Mouse (Mus musculus): ENCODE results near the gene Olfr978.
"Not testable (repeated sequence)": the region's sequence is repeated elsewhere in the genome, so short reads cannot be mapped to it uniquely, and the experiment has no call there.

The Olfr978 gene

DNA sequence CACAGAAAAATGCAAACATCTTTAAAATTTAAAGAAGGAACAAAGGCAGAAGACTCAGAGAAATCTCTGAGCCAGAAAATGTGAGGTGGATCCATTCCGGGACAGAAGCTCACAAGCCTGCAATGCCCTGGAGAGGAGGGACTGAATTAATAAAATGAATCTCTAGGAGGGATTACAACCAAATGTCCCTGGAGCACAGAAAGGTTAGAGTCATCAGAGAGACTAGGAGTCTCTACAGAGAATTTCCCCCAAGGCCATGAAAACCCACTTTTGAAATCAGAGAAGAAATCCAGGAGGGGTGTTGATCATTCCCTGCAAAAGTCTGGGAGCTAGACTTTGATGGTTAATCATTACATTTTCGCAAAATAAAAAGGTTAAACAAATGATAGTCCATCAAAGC, at the start of gene Olfr978:
Gene Olfr978 (plus strand): TSS at position 301 of the 400 bp plus-strand sequence.
- no peak for DNase-seq

- no peak for DNase-seq
Observed at GRCm38 (mm10) chr9:39951946-39952345, 40.0 kb upstream of the Olfr978 start, which contains the start of gene Olfr975. Olfr975 (minus strand) TSS chr9:39952046.

GRCm38 (mm10) chr9:39961033-39961432, 30.9 kb upstream of the Olfr978 start, which contains the start of gene Olfr976:
Olfr976 (minus strand) TSS chr9:39961133.
- DNase-seq = not testable (repeated sequence)

GRCm38 (mm10) chr9:39976581-39977145, 15.2 kb upstream of the Olfr978 start:
- not testable (repeated sequence) for DNase-seq

GRCm38 (mm10) chr9:40003365-40003764, 11.5 kb downstream of the Olfr978 start, which contains the start of gene Olfr979:
Olfr979 (minus strand) TSS chr9:40003465.
- DNase-seq = no peak

- no peak for DNase-seq
Observed at GRCm38 (mm10) chr9:40009482-40009881, 17.6 kb downstream of the Olfr978 start, which contains the start of gene Olfr980. Olfr980 (minus strand) TSS chr9:40009582.

DNA sequence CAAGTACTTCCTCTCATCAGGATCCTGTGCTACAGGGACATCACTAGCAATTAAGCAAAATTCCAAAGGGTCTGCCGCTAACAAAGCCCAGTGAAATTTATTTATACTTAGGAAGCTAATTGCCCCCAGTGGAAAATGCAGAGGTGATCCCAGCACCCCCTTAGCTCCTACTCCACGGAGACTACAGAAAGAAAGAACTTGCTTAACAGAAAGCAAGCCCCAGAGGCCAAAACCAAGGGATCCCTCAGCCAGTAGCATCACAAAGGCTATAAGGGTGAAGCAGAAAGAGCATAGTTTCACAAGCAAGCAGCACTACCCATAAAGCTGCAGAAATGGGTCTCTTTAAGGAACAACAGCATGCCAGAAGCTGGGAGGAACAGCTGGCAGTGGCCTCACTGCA, 29.3 kb downstream of the Olfr978 start, which contains the start of gene Olfr981:
Gene Olfr981 (plus strand): TSS at position 301 of the 400 bp plus-strand sequence.
- no peak for DNase-seq

Data from cerebellum, postnatal 36 days (tissue).